Mouse (Mus musculus): ENCODE measurements around the gene Slc22a17.

Gene Slc22a17

DNA sequence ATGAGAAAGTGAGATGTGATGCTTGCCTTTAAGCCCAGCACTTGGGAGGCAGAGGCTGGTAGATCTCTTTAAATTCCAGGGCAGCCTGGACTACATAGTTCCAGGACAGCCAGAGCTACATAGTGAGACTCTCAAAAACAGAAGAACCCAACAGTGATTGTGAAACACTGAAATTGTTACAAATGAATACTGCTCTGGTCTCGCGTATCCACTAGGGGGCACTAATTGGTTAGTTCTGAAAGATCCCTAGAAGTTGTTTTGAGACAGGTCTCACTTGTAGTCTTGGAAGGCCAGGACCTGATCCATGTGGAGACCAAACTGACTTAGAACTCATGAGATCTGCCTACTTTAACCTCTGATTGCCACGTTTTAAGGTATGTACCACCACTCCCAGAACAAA, 12.5 kb downstream of the Slc22a17 start:
- peak; percentile 80 for DNase-seq (ENCODE audit: extremely low spot score)

DNA sequence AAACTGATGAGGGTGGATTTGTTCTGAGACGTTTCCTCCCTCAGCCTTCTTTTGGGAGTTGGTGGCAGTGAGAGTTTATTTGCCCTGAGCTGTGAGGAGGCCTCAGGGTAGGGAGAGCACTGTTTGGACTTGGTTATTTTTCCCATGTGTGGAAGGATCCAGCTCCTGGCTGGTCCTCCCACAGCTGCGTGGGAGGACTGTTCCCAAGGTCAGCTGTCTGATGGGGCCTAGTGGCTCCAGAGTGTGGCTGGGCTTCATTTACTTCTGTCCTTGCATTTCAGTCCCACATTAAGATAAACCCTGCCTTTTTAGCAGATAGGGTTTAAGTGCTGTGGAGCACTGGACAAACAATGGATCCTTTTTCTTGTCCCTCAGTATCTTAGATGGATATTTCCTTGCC, 15.5 kb downstream of the Slc22a17 start:
- no peak for DNase-seq (ENCODE audit: extremely low spot score)

DNA sequence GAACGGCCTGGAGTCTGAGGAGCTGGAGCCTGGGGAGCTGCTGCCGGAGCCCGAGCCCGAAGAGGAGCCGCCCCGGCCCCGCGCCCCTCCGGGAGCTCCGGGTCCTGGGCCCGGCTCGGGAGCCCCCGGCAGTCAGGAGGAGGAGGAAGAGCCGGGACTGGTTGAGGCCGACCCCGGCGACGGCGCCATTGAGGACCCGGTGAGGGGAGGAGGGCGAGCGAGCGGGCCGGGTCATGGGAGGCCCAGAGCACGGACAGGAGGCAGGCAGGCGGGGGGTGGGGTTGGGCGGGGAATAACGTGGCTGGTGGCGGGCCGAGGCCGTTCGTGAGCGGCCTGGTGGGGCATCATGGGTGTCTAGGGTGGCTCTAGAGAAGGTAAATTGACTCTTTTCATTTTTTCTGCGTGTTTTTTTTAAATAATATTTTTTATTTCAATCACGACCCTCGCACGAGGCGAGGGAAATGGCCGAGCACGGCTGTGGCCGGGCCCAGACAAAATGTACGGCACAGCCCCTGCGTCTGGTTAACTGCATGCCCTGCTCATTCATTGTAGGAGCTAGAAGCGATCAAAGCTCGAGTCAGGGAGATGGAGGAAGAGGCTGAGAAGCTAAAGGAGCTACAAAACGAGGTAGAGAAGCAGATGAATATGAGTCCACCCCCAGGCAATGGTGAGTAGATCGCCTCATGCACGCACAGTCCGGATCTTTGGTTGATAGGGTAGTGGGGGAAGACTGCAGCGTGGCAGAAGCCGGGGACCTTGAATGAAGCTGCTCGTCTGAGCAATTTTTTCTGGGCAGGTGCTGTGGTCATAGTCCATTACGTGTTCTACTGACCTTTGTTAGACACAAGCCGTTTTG, 18.4 kb downstream of the Slc22a17 start:
- DNase-seq (ENCODE audit: extremely low spot score): peak; percentile 68

DNA sequence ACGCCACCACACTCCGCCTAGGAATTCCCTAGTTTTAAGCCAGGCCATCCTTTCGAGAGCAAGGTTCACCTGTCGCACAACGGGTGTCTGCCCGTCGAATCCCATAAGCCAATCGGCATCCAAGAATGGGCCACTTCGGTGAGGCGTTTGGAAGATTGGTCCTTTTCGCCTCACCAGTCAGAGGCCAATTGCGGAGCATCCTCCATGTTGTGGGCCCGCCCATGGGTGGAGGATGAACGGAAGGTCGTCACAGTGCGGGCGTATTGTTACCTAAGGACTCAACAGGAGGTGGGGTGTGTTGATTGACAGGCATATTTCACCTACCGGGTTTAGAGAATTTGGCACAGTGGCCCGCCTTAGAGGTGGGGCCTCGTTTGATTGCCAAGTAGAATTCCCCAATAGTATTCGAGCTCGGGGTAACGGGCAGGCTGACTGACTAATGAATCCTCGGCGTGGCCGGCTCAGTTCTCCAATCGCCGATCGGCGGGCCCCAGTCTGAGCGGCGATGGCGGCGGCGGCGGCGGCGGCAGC, 19.2 kb downstream of the Slc22a17 start:
- DNase-seq (ENCODE audit: extremely low spot score): peak; percentile 98

DNA sequence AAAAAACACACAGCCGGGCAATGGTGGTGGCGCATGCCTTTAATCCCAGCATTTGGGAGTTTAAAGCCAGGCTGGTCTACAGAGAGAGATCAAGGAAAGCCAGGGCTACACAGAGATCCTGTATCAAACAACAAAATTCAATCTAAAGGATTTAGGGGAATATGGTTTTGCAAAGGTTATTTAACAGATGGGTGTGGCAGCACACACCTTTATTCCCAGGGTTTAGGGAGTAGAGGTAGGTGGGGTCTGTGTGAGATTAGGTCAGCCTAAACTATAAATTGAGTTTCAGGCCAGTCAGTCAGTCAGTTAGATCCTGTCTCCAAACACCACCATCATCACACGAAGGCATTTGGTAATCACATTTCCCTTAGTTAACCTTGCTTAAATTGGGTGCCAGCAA, 20.7 kb downstream of the Slc22a17 start, which contains the start of gene Pabpn1:
TSS of gene Pabpn1 (plus strand) at position 301 of the 400 bp plus-strand sequence.
- no peak for DNase-seq (ENCODE audit: extremely low spot score)

DNA sequence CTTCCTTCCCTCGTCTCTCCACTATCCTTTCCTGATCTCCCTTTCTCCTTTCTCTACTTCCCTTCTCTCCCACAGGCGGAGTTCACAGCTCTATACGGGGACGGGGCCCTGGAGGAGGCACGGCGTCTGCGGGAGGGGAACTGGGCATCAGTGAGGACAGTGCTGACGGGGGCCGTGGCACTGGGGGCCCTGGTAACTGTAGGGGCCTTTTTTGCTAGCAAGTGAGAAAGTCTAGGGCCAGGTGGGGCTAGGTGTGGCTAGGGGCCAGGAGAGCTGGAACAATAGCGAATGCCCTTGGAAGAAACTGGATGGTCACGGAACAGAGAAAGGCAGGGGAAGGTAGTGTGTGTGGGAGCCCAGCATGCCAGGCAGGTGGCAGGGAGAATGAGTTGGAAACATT, 27.6 kb downstream of the Slc22a17 start:
- no peak for DNase-seq (ENCODE audit: extremely low spot score)

DNA sequence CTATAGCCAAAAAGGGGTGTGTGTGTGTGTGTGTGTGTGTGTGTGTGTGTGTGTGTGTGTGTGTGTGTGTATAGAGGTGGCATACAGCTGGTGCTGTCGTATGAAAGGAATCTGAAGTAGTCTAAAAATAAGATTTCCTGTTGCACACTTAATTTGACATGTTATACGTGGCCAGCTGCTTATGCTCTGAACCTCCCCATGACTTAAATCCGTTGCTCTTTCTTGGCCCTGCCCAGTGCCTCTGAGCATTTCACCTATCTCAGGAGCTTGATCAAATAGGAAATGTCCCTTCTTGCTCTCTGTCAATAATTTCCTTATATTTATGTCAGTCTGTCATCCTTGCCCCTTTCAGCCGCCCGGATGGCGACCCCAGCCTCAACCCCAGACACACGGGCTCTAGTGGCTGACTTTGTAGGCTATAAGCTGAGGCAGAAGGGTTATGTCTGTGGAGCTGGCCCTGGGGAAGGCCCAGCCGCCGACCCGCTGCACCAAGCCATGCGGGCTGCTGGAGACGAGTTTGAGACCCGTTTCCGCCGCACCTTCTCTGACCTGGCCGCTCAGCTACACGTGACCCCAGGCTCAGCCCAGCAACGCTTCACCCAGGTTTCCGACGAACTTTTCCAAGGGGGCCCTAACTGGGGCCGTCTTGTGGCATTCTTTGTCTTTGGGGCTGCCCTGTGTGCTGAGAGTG, 28.8 kb downstream of the Slc22a17 start:
- no peak for DNase-seq (ENCODE audit: extremely low spot score)

DNA sequence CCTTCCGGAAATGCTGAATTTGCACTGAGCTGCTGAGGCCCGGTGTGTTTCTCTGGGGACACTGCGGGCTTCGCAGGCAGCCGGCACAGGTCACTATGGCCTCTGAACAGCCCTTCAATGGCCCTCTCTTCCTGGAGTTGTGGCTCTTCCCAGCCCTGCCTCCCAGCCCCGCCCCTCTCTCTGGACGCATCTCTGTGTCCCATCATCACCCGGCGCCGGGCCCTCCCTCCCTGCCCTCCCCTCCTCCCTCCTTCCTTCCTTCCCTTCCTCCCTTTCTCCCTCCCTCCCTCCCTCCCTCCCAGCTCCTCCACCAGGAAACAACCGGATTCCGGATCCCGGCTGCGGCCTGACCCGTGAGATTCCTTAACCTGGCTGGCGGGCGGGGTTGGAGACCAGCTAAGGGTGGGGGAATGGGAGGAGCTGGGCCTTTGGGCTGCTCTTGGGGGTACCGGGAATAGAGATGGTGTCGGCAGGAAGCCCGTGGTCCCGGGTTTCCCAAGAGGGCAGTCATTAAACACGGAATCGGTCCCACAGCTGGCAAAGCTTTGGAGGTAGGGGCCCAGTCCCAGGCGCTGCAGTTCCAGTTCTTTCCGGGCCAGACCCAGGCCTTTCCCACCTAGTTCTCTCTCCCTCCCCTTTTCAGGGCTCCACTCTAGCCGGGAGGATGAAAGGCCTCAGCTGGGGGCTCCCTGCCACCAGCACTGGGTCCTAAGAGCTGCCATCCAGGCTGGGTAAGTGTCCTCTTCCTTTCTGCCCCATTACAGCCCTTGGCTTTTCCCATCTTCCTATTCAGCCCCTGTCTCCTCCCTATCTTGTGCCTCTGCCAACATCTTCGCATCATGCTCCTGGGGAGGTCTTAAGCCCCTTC, 29.5 kb downstream of the Slc22a17 start, which contains the start of the genes Bcl2l2 and Gm20521:
TSS of gene Bcl2l2 (plus strand) at position 224 of the 868 bp plus-strand sequence.
TSS of gene Gm20521 (plus strand) at position 288 of the 868 bp plus-strand sequence.
- DNase-seq (ENCODE audit: extremely low spot score): peak; percentile 91

DNA sequence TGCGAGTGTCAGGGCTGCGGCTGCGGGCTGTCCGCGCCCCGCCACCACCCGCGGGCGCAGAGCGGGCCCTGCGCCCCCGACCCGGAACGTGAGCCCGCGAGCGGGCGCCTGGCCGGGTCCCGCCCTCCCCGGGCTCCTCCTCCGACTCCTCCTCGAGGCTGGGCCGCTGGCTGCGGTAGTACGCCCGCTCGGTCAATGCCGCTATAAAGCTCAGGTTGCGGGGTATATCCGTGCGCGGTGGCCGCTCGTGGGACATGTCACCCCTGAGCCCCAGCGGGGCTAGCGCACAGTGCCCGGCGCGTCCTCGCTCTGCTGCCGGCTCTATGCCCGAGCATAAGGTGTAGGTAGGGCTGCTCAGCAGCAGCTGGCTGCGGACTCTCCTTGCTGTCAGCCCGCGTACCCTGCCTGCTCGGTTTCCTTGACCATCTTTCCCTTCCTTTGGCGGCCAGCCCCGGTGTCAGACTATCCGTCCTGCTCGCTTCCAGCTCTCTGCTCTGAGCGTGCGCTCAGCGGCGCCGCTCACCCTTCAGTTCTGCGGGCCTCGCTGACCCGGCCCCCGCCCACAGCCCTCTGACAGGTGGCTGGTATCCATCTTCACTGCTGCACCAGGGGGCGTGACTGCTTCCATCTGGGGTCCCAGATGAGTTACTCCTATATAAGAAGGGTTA, 35.8 kb downstream of the Slc22a17 start, which contains the start of gene Ppp1r3e:
TSS of gene Ppp1r3e (minus strand) at position 503 of the 668 bp plus-strand sequence.
- DNase-seq (ENCODE audit: extremely low spot score): peak; percentile 69

DNA sequence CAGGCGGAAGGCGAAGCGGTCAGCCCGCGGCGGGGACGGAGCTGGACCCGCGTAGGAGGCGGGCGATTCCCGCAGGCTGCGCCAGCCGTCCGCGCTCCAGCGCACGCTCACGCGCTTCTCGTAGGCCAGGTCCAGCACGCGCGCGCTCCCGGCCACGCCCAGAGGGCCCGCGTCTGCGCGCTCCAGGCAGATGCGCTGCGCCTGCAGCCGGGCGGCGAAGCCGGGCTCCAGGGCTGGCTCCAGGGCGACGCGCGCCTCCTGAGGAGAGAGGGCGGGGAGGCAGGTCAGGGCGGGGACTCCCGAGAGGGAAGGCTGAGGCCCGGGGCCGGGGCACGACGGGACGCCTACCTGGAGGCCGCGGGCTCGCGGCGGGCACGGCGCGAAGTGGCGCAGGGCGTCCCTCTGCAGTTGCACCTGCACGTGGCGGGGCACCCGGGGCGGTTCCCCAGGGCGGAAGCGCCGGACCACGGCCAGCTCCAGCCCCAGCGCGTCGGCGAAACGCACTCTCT, 36.3 kb downstream of the Slc22a17 start:
- peak; percentile 88 for DNase-seq (ENCODE audit: extremely low spot score)

DNA sequence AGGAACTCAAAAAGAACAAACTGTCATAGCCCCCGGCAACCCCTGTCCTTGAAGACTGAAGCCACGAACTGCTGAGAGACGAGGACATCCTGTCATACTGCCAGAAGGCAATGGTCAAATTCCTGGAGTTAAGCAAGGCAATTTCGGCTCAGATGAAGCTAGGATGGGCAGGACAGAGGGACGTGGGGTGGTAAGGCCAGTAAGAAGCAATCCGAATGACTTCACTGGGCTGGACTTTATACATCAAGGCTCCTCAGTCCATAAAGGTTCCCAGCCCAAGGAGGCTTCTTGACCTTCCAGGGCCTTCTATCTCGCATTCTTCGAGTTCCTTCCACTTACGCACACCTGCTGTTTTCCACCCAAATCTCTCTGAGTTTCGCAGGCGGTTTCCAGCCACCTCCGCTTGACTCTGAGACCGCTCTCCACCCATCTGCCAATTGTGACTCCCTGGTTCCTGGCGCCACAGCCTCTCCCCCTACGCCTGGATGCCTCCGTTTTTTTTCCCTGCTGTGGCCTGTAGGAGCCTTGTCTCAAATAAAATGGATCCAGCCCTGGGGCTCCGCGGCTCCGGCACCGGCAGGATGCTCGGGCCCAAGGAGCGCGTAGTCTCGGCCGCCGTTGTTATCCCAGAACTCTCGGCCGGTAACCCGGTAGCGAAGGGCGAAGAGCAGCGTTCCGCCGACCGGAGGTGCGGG, 36.9 kb downstream of the Slc22a17 start:
- peak; percentile 13 for DNase-seq (ENCODE audit: extremely low spot score)

DNA sequence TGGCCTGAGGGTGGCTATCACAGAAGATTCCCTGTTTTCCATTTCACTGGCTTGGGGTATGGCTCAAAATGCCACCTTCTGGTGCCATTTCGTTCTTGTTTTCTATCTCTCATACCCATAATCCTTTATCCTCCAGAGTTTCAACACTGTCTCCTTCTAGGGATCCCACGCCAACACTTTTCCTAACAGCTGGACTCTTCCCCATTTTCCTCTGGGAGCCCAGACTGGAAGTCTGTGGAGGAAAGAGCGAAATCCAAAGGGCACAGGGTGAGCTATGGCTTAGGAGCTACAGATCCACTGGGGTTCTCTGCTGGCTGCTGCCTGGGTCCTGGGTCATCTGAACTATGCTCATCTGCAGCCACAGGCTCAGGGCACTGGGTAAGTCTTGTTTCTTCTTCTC, 38.8 kb downstream of the Slc22a17 start:
- DNase-seq (ENCODE audit: extremely low spot score): no peak

DNA sequence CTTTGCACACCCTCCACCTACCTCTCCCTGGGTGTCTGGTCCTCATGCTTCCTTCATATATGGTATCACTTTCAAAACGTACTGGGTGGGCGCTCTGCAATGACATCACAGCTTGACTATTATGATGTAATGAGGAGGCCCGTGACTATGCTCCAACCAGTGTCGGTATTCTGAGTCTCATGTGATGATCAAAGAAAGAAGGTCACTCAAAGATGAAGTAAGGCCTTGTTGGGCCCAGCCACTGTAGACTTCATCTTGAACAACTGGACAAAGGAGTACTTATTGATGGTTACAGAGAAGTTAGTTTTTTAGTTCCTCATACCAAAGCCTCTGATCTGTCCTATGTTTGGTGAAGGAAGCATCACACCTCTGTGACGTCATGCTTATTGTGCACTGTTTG, 42.1 kb downstream of the Slc22a17 start, which contains the start of gene Homez:
TSS of gene Homez (minus strand) at position 101 of the 400 bp plus-strand sequence.
- DNase-seq (ENCODE audit: extremely low spot score): no peak

DNA sequence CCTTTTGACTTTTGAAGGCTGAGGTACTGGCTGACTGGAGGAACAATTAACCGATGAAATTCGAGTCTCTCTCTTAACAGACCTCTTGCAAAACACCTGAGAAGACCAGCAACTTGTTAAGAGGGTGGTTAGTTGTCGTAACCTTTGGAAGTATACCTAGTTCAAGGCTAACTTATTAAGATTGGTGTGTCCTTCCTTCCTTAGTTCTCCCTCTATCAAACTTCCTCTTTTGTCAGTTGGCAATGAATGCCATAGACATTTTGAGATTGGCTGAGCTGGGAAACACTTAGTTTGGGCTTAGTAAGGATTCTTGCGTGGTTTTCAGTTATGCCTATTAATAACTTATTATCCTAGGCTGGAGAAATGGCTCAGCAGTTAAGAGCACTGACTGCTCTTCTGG, 44.9 kb downstream of the Slc22a17 start:
- DNase-seq (ENCODE audit: extremely low spot score): no peak

DNA sequence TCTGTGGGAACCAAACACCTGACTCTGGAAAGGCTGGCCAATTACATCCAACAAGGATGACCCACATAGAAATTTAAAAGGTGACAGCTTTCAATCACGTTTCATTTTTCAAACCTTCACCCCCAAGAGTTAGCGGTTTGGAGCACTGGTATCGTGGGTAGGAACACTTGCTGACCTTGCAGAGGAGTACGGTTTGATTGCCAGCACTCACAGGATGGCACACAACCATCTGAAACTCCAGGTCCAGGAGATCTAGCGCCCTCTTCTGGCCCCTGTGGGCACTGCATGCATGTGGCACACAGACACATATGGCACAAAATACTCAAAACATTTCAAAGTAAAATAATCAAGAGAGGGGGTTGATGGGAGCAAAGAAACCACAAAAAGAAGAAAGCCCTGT, 46.0 kb downstream of the Slc22a17 start:
- peak; percentile 14 for DNase-seq (ENCODE audit: extremely low spot score)

DNA sequence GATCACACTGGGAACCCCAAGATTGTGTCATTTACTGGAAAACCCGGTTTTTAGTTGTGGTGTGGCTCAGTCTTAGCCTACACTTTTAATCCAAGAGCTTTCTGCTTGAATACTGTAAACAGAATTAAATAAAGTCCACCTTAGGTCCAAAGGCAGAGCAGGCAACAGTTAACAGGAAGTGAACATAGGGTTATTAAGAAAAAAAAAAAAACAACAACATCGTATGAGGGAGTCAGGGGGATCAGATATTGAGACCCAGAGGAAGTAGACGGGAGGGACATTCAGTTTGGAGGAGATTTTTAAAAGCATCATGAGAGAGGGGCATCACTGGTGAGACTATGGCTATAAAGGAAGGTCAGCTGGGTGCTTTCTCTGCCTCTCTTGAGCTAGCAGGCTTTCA, 46.7 kb downstream of the Slc22a17 start:
- DNase-seq (ENCODE audit: extremely low spot score): no peak

DNA sequence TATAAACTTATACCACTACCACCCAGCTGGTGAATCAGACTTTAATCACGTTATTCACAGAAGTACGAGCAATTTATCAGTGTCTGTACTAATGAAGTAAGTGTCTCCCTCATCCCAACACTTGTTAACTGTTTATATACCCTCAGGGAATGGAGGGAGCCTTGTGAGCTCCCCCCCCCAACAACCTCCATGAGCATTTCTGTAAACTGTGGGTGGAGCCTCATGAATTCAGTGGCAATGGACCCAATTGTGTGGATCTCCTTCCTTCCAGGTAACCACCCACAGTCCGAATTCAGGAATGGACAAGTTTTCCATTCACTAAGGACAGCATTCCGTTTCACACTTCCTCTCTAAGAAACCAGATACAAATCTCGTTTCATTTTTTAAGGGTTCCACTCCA, 47.3 kb downstream of the Slc22a17 start:
- DNase-seq (ENCODE audit: extremely low spot score): no peak

DNA sequence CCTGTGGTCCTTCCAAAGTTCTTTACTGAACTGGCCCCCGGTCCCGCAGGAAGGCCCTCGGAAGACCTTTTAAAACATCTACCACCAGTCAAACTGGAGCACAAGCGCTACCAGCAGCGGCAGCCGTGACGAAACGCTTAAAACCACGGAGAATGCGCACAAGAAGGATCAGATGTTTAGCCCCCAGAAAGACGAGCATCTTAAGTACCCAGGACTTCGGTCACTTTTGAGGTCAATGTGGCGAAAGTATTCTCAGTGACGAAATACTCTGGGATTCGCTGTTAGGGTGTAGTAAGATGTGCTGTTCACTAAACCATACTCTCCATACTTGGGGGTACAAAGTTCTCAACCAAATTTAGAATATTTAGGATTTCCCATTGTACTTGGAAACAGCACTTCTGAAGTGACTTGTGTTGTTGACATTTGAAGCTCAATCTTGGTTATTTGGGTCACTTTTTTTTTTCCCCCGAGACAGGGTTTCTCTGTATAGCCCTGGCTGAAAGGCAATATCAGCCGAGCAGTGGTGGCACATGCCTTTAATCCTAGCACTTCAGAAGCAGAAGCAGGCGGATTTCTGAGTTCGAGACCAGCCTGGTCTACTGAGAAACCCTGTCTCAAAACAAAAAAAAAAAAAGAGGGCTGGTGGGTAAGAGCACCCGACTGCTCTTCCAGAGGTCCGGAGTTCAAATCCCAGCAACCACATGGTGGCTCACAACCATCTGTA, 48.5 kb downstream of the Slc22a17 start:
- DNase-seq (ENCODE audit: extremely low spot score): no peak
